Mouse (Mus musculus): Measurements from ENCODE around the gene Pabpc1l.
A peak's percentile ranks its signal among the peaks of the same experiment; 100 is the strongest.

Pabpc1l gene

GRCm38 (mm10) chr2:164025150-164025549 is at the start of gene Pabpc1l:
Pabpc1l (plus strand) TSS chr2:164025450.
- no peak for DNase-seq (ENCODE audit: extremely low spot score, low read depth, low spot score)

DNA sequence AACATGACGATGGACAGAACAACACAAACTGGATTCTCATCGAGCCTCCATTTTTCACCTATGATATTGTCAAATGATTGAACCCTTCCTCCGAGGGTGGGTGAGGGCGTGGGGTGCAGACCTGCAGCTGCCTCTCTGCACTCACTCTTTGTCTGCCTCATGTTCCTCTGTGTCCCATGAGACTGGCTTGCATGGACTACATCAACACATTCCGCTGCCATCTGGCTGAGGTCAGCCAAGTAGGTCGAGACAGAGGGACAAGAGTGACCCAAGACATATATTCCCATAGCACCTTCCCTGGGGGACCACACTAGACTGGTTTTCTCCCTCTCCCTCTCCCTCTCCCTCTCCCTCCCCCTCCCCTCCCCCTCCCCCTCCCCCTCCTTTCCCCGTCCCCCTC is 48.8 kb upstream of the Pabpc1l start:
- DNase-seq (ENCODE audit: extremely low spot score, low read depth, low spot score), result no peak

- DNase-seq (ENCODE audit: extremely low spot score, low read depth, low spot score), result no peak
Measured at GRCm38 (mm10) chr2:163987233-163987632, 38.0 kb upstream of the Pabpc1l start.

GRCm38 (mm10) chr2:163992871-163993270 is 32.4 kb upstream of the Pabpc1l start:
- no peak for DNase-seq (ENCODE audit: extremely low spot score, low read depth, low spot score)

GRCm38 (mm10) chr2:163994654-163994976 is 30.6 kb upstream of the Pabpc1l start, which contains the start of gene Ywhab:
Ywhab (plus strand) TSS chr2:163994960.
- no peak for DNase-seq (ENCODE audit: extremely low spot score, low read depth, low spot score)

GRCm38 (mm10) chr2:163994977-163995862 is 30.0 kb upstream of the Pabpc1l start:
- peak; percentile 87 for DNase-seq (ENCODE audit: extremely low spot score, low read depth, low spot score)

DNA sequence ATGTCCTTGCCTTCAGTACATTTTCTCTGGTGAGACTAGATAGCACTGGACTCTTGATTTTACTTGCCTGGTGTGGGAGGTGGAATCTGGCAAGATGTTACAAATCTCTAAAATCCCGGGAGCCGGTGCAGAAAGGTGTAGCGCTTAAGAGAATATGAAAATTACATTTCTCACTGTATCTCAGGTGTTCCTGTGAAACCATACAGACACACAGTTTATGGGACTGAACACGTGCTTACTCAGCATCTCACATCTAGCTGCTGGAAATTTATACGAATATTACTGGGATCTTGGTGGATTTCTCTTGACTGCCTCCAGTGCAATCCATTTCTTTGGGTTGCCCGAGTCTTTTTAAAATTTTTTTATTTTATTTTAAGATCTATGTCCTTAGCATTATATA is 29.0 kb upstream of the Pabpc1l start:
- no peak for DNase-seq (ENCODE audit: extremely low spot score, low read depth, low spot score)

- no peak for DNase-seq (ENCODE audit: extremely low spot score, low read depth, low spot score)
Measured at GRCm38 (mm10) chr2:163996899-163997298, 28.4 kb upstream of the Pabpc1l start.

DNA sequence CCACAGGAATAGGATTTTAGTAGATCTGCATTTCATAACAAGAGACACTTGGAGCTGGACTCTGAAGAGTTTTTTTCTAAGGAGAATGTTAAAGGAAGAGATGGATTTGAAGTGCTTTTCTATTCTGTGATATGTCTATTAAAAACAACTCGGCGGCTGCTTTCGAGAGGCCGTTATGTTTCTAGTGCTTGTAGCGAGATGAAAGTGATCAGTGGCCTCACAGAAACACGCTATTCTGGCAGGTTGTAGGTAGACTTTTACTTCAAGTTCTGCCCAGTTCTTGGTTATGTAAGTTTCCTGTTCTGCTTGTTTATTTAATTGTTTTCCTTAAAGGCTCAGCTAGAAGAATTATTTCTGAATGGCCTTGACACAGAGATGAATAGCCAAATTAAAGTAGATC is 26.3 kb upstream of the Pabpc1l start:
- DNase-seq (ENCODE audit: extremely low spot score, low read depth, low spot score), result no peak

- no peak for DNase-seq (ENCODE audit: extremely low spot score, low read depth, low spot score)
Measured at GRCm38 (mm10) chr2:164002637-164003036, 22.6 kb upstream of the Pabpc1l start.

- no peak for DNase-seq (ENCODE audit: extremely low spot score, low read depth, low spot score)
Measured at GRCm38 (mm10) chr2:164004503-164004902, 20.7 kb upstream of the Pabpc1l start.

GRCm38 (mm10) chr2:164006932-164007331 is 18.3 kb upstream of the Pabpc1l start:
- DNase-seq (ENCODE audit: extremely low spot score, low read depth, low spot score), result no peak

GRCm38 (mm10) chr2:164007547-164007946 is 17.7 kb upstream of the Pabpc1l start:
- DNase-seq (ENCODE audit: extremely low spot score, low read depth, low spot score), result no peak

DNA sequence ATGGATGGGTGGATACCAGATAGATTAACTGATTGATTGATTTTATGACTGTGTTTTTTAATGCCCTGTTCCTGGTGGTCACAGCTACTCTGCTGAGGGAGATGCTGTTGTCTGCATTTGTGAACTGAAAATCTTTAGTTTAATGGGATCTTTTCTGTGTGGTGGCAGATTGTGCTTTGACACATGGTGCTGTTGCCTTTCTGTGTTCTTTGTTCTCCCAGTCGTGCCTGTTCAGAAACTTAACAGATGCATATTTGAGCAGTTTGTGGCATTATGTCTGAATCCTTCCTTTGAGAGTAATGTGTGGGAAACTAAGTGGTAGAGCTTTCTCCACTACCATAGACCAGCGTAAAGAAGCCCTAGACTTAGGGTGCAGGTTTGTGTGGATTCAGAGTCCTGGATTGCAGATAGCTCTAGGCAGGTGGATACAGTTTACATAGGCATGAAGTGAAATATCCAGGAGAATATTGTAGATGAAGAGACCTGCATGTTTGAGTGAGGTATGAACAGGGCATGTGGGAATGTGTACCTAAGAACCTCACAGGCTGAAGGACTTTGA is 17.2 kb upstream of the Pabpc1l start:
- no peak for DNase-seq (ENCODE audit: extremely low spot score, low read depth, low spot score)

GRCm38 (mm10) chr2:164009227-164009626 is 16.0 kb upstream of the Pabpc1l start:
- no peak for DNase-seq (ENCODE audit: extremely low spot score, low read depth, low spot score)

GRCm38 (mm10) chr2:164010496-164010895 is 14.8 kb upstream of the Pabpc1l start:
- DNase-seq (ENCODE audit: extremely low spot score, low read depth, low spot score), result no peak

GRCm38 (mm10) chr2:164010944-164011343 is 14.3 kb upstream of the Pabpc1l start:
- DNase-seq (ENCODE audit: extremely low spot score, low read depth, low spot score), result no peak

DNA sequence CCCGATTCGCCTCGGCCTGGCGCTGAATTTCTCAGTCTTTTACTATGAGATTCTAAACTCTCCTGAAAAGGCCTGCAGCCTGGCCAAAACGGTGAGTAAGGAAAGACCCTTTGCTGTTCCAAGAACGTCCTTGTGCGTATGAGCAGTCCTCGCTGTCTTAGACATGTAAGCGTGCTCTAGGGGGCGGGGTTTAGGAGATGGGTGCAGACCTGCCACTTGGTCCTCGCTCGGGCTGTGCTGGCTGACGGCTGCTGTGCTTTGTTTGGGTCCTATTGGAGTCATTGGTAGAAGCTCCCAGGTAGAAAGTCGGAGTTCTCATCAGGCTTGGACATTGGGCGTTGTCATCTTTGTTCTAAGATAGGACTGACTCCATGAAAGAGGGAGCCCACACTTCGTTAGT is 9.9 kb upstream of the Pabpc1l start:
- DNase-seq (ENCODE audit: extremely low spot score, low read depth, low spot score), result no peak

- DNase-seq (ENCODE audit: extremely low spot score, low read depth, low spot score), result no peak
Measured at GRCm38 (mm10) chr2:164018910-164019309, 6.3 kb upstream of the Pabpc1l start.

DNA sequence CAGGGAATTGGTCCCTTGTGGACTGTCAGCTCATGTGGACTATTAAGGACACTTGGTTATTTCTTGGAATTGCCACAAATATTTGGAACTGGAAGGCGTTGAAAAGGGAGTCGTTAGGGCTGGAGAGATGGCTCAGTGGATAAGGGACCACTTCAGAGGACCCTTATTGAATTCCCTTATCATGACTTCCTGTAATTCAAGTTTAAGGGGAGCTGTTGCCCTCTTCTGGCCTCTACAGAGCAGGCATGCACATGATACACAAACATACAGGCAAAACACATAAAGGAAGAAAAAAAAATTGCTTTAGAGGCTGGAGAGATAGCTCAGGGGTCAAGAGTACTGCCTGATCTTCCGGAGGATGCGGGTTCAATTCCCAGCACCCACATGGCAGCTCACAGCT is 5.3 kb upstream of the Pabpc1l start:
- no peak for DNase-seq (ENCODE audit: extremely low spot score, low read depth, low spot score)

GRCm38 (mm10) chr2:164022104-164022503 is 3.1 kb upstream of the Pabpc1l start:
- DNase-seq (ENCODE audit: extremely low spot score, low read depth, low spot score), result no peak

DNA sequence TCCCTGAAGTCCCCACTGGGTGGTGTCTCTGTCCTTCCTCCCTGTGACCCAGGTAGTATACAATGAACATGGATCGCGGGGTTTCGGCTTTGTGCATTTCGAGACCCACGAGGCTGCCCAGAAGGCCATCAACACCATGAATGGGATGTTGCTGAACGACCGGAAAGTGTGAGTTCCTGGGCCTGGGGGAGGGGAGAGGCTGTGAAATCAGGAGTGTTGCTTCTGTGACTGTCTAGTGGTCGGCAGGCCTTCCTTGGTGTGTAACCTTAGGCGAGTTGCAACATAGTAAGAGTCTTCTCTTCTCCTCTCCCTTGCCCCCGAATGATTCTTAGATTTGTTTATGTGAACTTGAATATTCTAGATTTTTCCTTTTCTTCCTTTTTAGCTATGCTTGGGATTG is 5.9 kb downstream of the Pabpc1l start:
- DNase-seq (ENCODE audit: extremely low spot score, low read depth, low spot score), result no peak

DNA sequence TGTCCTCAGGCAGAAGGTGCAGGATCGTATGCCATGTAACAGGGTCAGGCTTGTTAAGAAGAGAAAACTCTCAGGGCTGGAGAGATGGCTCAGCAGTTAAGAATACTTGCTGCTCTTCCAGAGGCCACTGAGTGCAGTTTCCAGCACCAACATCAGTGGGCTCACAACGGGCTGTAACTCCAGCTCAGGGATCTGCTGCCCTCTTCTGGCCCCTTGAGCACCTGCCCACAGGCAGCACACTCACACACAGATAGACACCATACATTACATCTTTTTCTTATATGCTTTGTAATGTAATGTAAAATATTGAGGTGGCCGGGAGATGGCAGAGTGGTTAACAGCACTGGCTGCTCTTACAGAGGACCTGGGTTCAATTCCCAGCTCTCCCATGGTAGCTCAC is 7.7 kb downstream of the Pabpc1l start:
- DNase-seq (ENCODE audit: extremely low spot score, low read depth, low spot score), result no peak

Measured in hindlimb bud, embryonic 11.5 days (tissue).